Mouse (Mus musculus) mouse embryonic stem cell (cell line): Measurements from ENCODE around the gene Eif2b2.

ENCODE experiments used
- in situ Hi-C, 2 experiments: fragments of 300-500 bp; cut with MboI; formaldehyde crosslinking; loops; 1 replicate in 1 of 2; 3 replicates in 1 of 2; pipeline ENCODE4 v1.14.3; 2019 to 2020; ENCODE audit warnings: low sequenced_read_pairs in 2 of 2, low pct_unique_long_range_greater_than_20kb in 1 of 2, mixed read lengths in 1 of 2; ENCODE audit not compliant: unreplicated experiment in 1 of 2

Gene Eif2b2

DNA sequence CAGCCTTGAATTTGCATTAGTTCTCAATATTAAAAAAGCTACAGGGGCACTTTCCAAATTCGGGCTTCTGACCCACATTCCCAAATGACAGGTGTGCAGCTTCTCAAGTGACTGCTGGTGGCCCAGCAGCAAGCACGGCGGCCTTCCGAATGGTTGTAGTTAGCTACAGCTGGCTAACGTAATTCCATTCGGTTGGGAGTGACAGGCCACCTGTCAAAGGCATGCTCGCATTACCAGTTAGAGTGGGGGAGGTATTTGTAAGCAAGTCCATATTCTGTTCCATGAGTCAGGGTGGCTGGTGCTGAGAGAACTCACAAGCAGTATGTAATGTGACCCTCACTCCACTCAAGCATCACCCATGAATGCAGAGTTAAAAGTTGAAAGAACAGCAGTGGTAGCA, 7.9 kb downstream of the Eif2b2 start:
- in situ Hi-C loops = no loop called here

DNA sequence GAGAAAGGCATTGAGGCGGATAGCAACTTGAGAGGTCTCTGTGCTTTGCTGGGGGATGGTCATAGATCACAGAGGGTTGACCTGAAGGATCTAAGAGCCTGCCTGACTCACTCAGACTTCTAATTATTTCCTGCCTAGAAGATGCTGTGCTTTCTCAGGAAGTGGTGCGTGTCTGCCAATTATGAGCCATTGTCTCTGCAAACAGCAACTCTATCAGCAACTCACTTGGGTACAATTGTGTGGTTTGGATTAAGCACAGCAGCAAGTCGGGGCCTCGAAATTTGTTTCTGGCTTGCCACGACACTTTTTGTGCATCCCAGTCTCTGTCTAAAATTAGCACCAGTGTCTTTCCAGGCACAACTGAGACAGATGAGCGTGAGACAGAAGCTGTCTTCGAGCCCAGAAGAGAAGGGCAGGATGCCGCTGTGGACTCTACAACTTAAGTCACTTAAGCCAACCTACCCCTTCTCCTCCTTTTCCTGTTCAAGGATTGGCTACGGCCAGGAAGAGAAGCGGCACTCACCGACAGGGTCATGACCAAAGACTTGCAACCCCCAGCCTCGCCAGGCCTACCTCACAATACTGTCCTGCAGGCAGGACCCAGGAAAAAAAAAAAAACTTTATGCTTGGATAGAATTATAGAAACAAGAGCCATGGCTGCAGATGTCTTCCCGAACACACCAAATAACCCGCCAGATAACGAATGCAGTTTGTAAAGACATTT, 8.8 kb downstream of the Eif2b2 start:
- in situ Hi-C loops = no loop called here

DNA sequence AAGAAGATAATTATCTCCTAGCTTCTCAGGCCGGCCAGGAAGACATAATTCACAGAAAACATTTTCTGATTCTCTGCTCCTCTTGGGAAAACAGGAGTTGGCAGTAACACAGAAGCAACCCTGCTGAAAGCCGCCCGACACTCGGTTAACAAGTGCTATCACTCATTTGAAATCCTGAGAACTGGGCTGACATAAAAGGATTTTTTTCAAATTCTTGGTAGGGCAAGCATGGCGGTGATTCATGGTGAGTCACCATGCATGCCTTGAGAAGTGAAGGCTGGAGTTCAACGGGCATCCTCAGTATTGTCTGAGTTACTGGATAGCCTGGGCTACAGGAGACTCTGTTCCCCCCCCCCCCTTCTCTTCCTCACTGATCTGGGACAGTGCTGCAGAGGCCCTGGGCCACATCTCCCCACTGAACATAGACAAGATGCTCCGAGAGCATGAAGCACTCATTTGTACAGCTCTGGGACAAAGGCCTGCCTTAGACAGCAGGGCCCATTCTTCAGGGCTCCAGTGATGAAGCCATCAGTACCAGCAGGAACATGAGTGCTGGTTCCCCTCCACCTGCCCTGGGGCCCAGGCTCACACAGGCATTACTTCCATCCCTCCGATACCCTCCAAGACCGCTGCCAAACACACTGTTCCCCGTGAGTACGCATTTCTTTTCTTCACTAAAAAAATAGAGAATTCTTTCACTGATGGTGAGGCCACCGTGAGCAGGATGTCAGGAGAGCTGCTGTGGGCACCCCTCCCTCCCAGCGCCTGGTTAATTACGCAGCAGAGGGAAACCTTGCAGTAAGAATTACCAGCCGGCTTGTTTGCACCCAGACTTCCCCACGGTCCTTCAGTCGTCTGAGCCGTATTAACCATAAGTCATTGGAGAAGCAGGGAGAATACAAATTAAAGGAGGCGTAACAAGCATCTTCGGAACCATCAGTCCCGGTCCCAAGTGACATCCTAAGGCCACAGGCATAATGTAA, 14.4 kb downstream of the Eif2b2 start:
- in situ Hi-C loops = no loop called here

DNA sequence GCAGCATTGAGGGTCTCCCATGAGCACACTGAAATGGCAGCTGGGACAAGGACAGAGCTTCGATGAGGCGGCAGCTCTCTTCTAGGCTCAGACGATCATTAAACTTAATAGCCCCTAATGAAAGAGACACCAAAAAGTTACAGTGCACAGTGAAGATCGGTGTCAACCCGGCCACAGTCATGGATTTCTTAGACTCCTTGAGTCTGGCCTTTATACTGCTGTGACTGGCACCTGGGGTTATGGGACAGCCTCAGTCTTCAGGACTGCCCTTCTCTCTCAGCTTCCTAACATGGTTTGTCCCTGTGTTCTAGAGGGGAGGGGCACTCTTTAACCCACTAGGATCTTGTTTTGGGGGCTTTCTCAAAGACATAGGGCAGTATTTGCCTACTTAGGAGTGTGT, 18.3 kb downstream of the Eif2b2 start:
- in situ Hi-C loops = no loop called here

DNA sequence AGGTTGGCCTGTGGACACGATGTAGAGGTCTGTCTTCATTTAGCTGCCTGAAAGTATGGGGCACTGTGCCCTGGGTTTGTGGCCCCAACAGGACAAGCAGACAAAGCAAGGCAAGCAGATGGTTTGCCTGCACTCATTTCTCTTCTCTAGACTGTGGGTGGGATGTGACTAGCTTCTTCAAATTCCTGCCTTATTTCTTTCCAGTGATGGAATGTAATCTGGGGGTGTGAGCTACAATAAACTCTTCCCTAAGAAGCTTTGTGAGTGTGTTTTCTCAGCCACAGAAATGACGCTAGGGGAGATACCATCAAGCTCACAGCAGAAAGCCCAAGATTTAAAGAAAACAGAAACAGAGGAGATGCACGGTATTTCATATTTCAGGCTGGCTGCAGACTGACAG, 32.8 kb downstream of the Eif2b2 start:
- in situ Hi-C loops = no loop called here

DNA sequence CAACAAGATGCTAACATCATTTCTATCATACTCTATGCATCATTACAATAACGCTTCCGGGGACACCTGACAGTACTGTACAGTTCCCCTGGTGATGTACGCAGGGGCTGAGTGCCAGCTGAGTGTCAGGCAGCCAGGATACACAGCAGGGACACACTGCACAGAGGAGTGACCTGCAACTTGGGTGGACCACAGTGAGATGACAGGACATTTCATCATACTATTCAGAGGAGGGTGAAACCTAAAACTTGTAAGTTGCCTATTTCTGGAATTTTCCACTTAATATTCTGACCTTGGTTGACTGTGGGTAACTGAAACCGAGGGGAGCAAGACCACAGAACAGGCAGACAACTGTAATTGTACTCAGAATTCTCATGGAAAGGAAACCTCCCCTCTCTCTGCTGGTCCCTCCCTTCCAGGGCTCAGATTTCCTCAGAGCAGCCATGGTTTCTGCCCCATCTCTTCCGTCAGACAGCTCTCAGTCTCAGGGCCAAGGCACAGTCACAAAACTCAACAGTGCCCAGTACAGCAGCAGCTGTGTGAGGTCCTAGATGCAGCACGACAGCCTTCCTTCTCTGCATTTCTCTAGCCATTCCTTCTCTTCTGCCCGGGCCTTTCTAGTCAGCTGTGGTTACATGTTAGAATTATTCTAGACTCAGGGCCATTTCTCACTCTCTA, 36.9 kb downstream of the Eif2b2 start:
- in situ Hi-C loops = no loop called here

DNA sequence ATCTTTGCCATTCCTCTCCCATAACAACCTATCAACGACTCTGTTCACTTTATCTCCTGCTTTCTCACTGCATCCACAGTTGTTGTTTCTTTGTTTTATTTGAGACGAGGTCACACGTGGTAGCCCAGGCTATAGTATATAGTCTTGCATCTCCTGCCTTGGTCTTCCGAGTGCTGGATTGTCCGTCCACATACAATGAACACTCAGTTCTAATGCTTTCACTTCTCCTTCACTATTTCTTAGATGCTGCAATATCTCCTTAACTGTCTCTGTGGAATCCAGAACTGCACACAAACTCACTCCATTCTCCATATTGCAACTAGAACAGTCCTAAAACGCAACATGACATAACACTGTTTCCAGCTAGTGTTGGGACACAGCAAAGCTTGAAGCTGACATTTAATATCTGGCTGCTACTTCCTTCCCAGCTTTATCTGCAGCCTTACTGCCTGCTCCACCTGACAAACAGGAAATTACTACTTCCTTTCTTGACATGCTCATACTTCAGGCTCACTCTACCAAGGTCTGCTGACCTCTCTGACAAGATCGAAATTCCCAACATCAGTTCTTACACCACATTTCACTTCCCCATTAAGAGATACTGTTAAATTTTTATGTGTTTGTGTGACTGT, 37.8 kb downstream of the Eif2b2 start:
- in situ Hi-C loops = no loop called here

DNA sequence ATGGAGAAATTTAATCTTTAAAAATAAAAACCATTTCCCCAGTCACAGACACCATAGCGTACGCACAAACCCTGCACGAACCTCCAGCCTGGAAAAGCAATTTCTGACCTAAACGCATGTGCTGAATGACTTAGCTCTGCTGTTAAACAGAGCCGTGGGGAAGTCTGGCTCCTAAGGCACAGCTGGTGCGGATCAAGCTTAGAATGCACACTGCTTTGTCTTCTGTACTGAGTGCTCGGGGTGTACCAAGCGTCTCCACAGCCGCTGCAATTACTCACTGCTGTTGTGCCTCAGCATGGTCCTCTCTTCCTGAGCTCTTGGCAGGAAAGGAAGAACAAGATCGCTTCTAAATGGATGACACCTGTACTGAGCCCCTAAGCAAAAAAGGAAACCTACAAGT, 43.2 kb downstream of the Eif2b2 start:
- in situ Hi-C loops = no loop called here

DNA sequence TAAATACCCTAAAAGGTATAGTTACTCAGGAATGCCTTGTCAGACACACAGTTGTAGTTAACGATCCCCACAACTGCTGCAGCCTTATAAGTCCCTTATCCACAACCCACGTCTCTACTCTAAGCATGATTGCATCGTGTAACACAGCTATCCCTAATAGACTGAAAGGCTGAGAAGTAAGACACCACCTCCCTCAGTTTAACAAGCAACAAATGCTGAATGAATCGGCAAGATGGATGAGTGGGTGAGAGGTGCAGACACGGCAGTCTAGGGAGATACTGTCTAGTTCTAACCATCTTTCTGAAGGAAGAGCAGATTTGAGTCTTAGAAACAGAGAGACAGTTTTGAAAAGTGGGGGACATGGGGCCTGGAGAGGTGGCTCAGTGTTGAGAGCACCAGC, 43.9 kb downstream of the Eif2b2 start:
- in situ Hi-C loops = no loop called here

DNA sequence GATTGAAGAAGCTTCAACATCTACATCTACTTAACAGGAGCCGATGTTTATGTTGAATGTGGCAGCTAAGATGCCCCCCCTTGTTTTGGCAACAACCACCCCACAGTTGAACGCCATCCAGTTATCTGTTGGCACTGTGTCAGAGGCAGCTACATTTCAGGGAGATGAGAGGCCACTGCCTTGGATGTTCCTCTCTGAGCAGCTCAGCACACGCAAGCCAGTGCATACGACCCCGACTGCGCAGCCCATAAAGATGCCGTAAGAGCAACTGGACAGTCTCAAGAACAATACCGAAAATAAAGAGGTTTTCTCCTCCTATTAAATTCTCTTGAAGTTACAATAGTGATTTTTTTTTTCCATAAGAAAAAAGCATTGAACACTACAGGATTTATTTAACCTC, 45.2 kb downstream of the Eif2b2 start:
- in situ Hi-C loops = no loop called here

DNA sequence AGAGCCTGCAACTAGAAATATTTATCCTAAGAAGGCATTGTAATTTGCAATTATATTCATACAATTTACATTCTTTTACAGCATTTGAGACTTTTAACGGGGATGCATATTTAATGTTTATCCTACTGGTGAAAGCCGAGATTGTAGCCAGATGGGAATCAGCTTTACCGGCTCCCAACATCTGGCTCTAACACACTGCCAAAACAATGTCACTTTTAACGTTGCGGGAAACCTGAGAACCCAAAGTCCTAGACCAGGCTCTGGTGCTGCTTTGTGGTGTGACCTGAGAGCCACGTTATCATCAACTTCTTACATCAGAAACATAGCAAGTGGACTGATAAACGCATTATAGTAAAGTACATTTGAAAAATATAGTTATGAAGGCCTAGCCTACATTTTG, 45.7 kb downstream of the Eif2b2 start:
- in situ Hi-C loops = no loop called here

DNA sequence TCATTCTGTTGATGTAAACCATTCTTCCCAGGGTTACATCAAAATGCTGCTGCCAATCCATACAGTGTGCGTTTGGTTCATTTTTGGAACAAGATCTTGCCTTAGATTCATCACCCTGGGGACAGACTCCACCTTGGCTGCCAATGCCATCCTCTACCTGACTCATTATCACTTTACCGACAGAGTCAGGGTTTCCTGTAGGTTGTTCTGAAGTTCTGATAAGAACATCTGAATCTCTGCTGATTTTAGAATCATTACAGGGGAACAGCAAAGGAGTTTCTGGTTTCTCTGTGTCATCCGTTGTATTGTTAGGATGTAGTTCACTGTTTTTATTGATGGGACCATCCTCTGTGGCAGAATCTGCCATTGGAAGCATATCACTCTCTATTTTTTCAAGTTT, 47.0 kb downstream of the Eif2b2 start:
- in situ Hi-C loops = no loop called here

DNA sequence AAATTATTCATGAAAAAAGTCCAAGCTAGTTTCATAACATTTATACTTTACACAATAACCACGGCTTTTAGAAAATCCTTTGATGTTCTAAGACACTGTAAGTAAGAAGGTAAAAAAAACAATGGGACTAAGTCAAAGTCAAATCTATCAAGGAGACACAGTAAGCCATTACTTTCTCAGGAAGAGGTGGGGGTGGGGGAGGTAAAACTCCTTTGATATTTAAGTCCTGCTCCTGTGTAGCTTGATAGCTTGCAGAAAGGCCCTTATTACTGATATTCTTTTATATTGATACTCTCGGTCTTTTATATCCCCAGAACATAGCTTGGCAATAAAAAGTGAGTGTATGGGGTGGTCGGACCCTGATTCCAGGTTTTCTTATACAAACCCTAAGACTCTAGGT, 50.5 kb downstream of the Eif2b2 start:
- in situ Hi-C loops = no loop called here

DNA sequence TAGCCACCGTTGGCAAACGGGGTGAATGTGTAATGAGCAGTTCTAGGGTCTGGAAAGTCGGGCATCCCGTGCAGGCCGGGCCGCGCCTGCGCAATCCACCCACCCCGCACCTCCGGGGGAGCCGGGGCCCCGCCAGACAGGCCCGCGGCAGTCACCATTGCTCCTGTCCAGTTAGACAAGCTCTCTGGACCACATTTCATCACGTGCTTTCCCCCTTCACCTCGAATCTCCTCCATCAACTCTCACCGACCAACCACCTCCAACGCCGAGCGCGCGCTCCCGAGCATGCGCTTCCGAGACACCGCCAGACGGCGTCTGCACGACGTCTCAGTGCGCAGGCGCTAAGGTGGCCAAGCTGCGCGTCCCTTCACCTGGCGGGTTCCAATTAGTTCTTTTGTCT, 51.0 kb downstream of the Eif2b2 start, which contains the start of gene Mlh3:
Gene Mlh3, minus strand, starts transcription at position 281 of the 400 bp plus-strand sequence.
- in situ Hi-C loops = no loop called here

DNA sequence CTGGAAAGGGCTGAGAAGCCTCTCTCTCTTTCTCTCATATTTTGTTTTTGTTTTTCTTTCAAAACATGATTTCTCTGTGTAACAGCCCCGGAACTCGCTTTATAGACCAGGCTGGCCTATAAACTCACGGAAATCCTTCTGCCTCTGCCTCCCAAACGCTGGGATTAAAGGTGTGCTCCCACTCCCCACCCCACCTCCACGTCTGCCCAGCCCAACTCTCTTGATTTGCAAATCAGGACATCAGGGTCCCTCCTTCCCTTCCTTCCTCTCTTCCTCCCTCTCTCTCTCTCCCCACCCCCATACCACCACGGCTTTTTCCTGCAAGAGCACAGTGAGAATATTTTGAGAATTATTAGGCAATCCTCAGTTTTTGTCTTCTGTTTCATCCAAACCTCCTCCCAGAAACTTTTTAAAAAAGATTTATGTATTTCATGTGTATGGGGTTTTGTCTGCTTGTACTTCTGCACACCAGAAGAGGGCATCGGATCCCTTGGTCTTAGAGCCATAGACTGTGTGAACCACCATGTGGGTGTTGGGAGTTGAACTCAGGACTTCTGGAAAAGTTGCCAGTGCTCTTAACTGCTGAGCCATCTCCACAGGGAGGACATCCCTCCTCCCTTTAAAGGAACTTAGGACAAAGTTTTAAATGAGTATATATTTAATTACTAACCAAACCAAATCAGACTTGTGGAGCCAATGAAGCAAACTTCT, 52.0 kb downstream of the Eif2b2 start:
- in situ Hi-C loops = no loop called here

DNA sequence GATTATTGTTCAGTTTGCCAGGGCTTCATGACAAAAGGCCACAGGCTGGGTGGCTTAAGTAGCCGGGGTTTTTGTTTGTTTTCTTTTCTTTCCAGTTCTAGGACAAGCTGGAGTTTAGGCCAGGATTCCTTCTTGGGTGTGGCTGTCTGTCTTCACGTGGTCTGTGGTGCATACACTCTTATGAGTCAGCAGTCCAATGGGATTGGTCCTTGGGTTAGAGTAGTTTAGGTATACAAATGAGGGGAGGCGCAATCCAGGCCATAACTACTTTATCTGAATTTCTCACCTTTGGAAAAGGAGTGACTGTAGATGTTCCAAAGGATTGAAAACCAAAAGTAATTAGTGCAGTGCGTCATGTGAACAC, 52.5 kb downstream of the Eif2b2 start:
- in situ Hi-C loops = no loop called here

DNA sequence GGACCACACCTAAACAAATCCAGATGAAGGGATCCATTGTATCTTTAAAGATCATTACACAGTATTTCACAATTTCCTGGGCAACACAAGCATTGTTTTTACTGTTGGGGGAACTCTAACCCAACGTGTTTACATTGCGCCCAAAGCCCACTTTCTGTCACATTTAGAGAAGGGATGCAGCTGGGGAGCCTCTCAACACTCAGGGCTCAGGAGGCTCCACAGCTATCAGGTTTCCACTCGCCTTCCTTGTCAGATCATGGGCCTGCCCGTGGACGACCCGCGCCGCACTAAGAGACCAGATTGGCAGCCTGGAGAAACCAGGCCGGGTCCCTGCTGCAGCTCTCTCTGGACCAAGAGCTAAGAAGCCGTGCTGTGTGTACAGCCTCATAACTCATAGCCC, 54.2 kb downstream of the Eif2b2 start:
- in situ Hi-C loops = no loop called here
